Mouse (Mus musculus): ENCODE data around the gene Pcdh18. TPM values are rescaled to one million over a fixed set of nuclear protein-coding genes. Genes with fewer than 3 reads are reported as not detected.

Gene Pcdh18
- 2.7 and 4.0 TPM in 2 replicates for polyA plus RNA-seq (2015; fragmentation: Nextera tagmentation; extraction: Ambion mirVana)

GRCm38 (mm10) chr3:49756870-49757625, at the start of gene Pcdh18:
TSS of gene Pcdh18 (minus strand) at chr3:49757325.
- H3K4me2 ChIP-seq: peak within 1 kb of the TSS; percentile 62
- H3K27ac ChIP-seq: peak within 1 kb of the TSS; percentile 34; the same call in 1 of the 2 replicates
- H3K36me3 ChIP-seq: no peaks in the 10 kb centered on the region
- peaks cover 22% of the 10 kb centered on the region for H3K27me3 ChIP-seq
- no peaks in the 10 kb centered on the region for H3K9me3 ChIP-seq (replicated peaks)
- WGBS (ENCODE audit: insufficient replicate concordance): 1% methylated on average over 43 of the region's 43 CpGs
- DNase-seq (no peak), ATAC-seq (ENCODE audit: low read depth) (0 out of 2 replicates have a peak, but pooled peaks have one; percentile 10)
- H3K4me1 ChIP-seq (replicated peaks): no peaks in the 10 kb centered on the region
- peak within 1 kb of the TSS; percentile 47 for H3K4me3 ChIP-seq (replicated peaks)
- H3K9ac ChIP-seq: peak within 1 kb of the TSS; percentile 36; the same call in 1 of the 2 replicates

GRCm38 (mm10) chr3:49806823-49807222, 49.7 kb upstream of the Pcdh18 start:
- 54% methylated on average over 2 of the region's 2 CpGs for WGBS (ENCODE audit: insufficient replicate concordance)

GRCm38 (mm10) chr3:49805511-49805910, 48.4 kb upstream of the Pcdh18 start:
- no peak overlapping the region for H3K9ac ChIP-seq
- H3K27ac ChIP-seq: no peak overlapping the region
- H3K27me3 ChIP-seq: no peaks in the 10 kb centered on the region
- ATAC-seq (ENCODE audit: low read depth) (no peak), DNase-seq (no peak)
- no peak overlapping the region for H3K4me2 ChIP-seq
- H3K4me3 ChIP-seq (replicated peaks): no peak overlapping the region
- WGBS (ENCODE audit: insufficient replicate concordance): 63% methylated on average over 1 of the region's 1 CpGs
- H3K36me3 ChIP-seq: no peaks in the 10 kb centered on the region
- no peaks in the 10 kb centered on the region for H3K9me3 ChIP-seq (replicated peaks)
- no peaks in the 10 kb centered on the region for H3K4me1 ChIP-seq (replicated peaks)

More at GRCm38 (mm10) chr3:49806823-49807222, 49.7 kb upstream of the Pcdh18 start:
- Histone ChIP-seq H3K27ac (no peak overlapping the region), H3K36me3 (no peaks in the 10 kb centered on the region), H3K9me3 (replicated peaks) (no peaks in the 10 kb centered on the region), H3K9ac (no peak overlapping the region), H3K4me1 (replicated peaks) (no peaks in the 10 kb centered on the region), H3K4me2 (no peak overlapping the region), H3K4me3 (replicated peaks) (no peak overlapping the region), H3K27me3 (no peaks in the 10 kb centered on the region)
- ATAC-seq (ENCODE audit: low read depth) (no peak), DNase-seq (no peak)

DNA sequence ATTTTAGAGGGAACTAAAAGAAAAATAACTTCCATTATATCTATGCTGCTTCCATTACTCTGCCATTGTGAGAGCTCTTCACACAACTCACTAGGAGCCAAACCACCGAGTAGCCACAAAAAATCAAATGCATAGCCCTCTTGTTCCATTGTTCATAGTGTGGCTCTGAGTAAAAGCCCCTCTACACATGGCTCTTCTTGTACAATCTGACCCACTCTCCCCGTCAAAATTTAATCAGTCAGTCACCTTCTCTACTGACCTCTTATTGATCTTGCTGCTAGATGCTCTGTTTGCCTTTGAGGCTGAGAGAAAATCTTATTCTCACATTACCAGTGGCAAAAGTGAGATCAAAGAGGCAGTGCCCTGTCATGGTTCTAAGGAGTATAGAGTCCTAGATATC, 31.2 kb upstream of the Pcdh18 start:
- no peak overlapping the region for H3K4me3 ChIP-seq (replicated peaks)
- no peak overlapping the region for H3K27ac ChIP-seq
- H3K4me1 ChIP-seq (replicated peaks): no peaks in the 10 kb centered on the region
- H3K9me3 ChIP-seq (replicated peaks): no peaks in the 10 kb centered on the region
- WGBS (ENCODE audit: insufficient replicate concordance): 39% methylated on average over 2 of the region's 2 CpGs
- no peak overlapping the region for H3K4me2 ChIP-seq
- H3K36me3 ChIP-seq: no peaks in the 10 kb centered on the region
- no peaks in the 10 kb centered on the region for H3K27me3 ChIP-seq
- ATAC-seq (ENCODE audit: low read depth) (no peak), DNase-seq (no peak)
- H3K9ac ChIP-seq: no peak overlapping the region

GRCm38 (mm10) chr3:49787719-49788118, 30.6 kb upstream of the Pcdh18 start:
- no peaks in the 10 kb centered on the region for H3K9me3 ChIP-seq (replicated peaks)
- ATAC-seq (ENCODE audit: low read depth) (no peak), DNase-seq (no peak)
- 54% methylated on average over 4 of the region's 4 CpGs for WGBS (ENCODE audit: insufficient replicate concordance)
- H3K4me3 ChIP-seq (replicated peaks): no peak overlapping the region
- H3K4me2 ChIP-seq: no peak overlapping the region
- no peak overlapping the region for H3K27ac ChIP-seq
- no peak overlapping the region for H3K9ac ChIP-seq
- no peaks in the 10 kb centered on the region for H3K4me1 ChIP-seq (replicated peaks)
- H3K36me3 ChIP-seq: no peaks in the 10 kb centered on the region
- no peaks in the 10 kb centered on the region for H3K27me3 ChIP-seq

- H3K9ac ChIP-seq: no peak overlapping the region
- 35% methylated on average over 3 of the region's 3 CpGs for WGBS (ENCODE audit: insufficient replicate concordance)
- H3K27ac ChIP-seq: no peak overlapping the region
- DNase-seq (no peak), ATAC-seq (ENCODE audit: low read depth) (no peak)
- no peaks in the 10 kb centered on the region for H3K27me3 ChIP-seq
- no peaks in the 10 kb centered on the region for H3K36me3 ChIP-seq
- no peaks in the 10 kb centered on the region for H3K4me1 ChIP-seq (replicated peaks)
- no peak overlapping the region for H3K4me2 ChIP-seq
- H3K9me3 ChIP-seq (replicated peaks): no peaks in the 10 kb centered on the region
- no peak overlapping the region for H3K4me3 ChIP-seq (replicated peaks)
Measured at GRCm38 (mm10) chr3:49768992-49769738, 12.0 kb upstream of the Pcdh18 start.

GRCm38 (mm10) chr3:49762711-49763110, 5.6 kb upstream of the Pcdh18 start:
- Histone ChIP-seq H3K9me3 (replicated peaks) (no peaks in the 10 kb centered on the region), H3K4me2 (no peak overlapping the region), H3K4me3 (replicated peaks) (no peak overlapping the region), H3K27ac (no peak overlapping the region), H3K36me3 (no peaks in the 10 kb centered on the region), H3K9ac (no peak overlapping the region), H3K4me1 (replicated peaks) (no peaks in the 10 kb centered on the region), H3K27me3 (no peaks in the 10 kb centered on the region)
- no peak for ATAC-seq (ENCODE audit: low read depth)
- no peak for DNase-seq
- WGBS (ENCODE audit: insufficient replicate concordance): 55% methylated on average over 5 of the region's 5 CpGs

DNA sequence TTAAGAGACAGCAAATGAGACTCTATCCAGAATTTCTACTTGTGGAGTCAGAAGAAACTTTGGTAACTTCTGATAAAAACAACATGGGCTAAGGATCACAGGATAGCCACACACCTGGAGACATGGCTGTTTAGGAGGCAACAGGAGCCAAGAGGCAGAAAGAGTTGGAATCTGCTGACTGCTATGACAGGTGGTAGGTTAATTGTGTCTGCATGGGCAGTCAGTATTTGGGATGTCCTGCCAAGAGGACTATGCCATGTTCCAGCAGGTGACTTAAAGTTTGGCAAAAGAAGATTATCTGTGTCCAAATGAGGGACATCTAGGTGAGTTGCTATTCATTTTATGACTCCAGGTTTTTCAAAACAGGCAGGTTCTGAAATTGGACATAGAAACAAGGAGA, 4.8 kb upstream of the Pcdh18 start:
- Histone ChIP-seq H3K4me1 (replicated peaks) (no peaks in the 10 kb centered on the region), H3K4me2 (no peak overlapping the region), H3K4me3 (replicated peaks) (no peak overlapping the region), H3K9me3 (replicated peaks) (no peaks in the 10 kb centered on the region), H3K27ac (no peak overlapping the region), H3K36me3 (no peaks in the 10 kb centered on the region), H3K27me3 (peaks cover 5% of the 10 kb centered on the region), H3K9ac (no peak overlapping the region)
- no peak for DNase-seq
- no peak for ATAC-seq (ENCODE audit: low read depth)

DNA sequence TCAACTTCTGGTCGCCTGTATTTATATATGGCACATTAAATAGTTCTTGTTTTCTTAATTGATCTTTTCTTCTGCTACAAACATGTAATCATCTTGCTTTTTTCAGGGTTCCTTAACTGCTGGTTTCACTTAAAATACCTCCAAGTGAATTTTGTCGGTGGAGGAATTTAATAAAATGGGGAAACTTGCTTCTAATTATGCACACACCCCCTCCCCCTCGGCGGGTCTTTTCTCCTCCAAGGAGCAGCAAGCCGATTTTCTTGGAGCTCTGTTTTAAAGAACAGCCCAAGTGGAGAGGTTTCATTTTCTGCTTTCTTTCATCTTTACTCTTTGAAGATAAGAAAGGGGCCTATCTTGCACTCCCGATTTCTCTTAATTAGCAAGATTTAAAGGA, 498 bp upstream of the Pcdh18 start:
- peak overlapping the region; percentile 47 for H3K4me3 ChIP-seq (replicated peaks)
- no peak for DNase-seq
- no peaks in the 10 kb centered on the region for H3K36me3 ChIP-seq
- no peaks in the 10 kb centered on the region for H3K9me3 ChIP-seq (replicated peaks)
- H3K4me2 ChIP-seq: peak overlapping the region; percentile 62
- ATAC-seq (ENCODE audit: low read depth): no peak
- WGBS (ENCODE audit: insufficient replicate concordance): 3% methylated on average over 6 of the region's 6 CpGs
- no peak overlapping the region for H3K9ac ChIP-seq
- peaks cover 22% of the 10 kb centered on the region for H3K27me3 ChIP-seq
- no peaks in the 10 kb centered on the region for H3K4me1 ChIP-seq (replicated peaks)
- H3K27ac ChIP-seq: no peak overlapping the region

- H3K4me3 ChIP-seq (replicated peaks): peak overlapping the region; percentile 47
- ATAC-seq (ENCODE audit: low read depth): no peak
- peak overlapping the region; percentile 62 for H3K4me2 ChIP-seq
- no peaks in the 10 kb centered on the region for H3K9me3 ChIP-seq (replicated peaks)
- no peaks in the 10 kb centered on the region for H3K36me3 ChIP-seq
- 5% methylated on average over 36 of the region's 36 CpGs for WGBS (ENCODE audit: insufficient replicate concordance)
- no peaks in the 10 kb centered on the region for H3K4me1 ChIP-seq (replicated peaks)
- no peak for DNase-seq
- H3K27me3 ChIP-seq: peaks cover 22% of the 10 kb centered on the region
- H3K27ac ChIP-seq: 0 out of 2 replicates have a peak overlapping the region, but pooled peaks have one; percentile 34
- peak overlapping the region; percentile 36; the same call in 1 of the 2 replicates for H3K9ac ChIP-seq
Measured at GRCm38 (mm10) chr3:49755986-49756845, 909 bp downstream of the Pcdh18 start.

DNA sequence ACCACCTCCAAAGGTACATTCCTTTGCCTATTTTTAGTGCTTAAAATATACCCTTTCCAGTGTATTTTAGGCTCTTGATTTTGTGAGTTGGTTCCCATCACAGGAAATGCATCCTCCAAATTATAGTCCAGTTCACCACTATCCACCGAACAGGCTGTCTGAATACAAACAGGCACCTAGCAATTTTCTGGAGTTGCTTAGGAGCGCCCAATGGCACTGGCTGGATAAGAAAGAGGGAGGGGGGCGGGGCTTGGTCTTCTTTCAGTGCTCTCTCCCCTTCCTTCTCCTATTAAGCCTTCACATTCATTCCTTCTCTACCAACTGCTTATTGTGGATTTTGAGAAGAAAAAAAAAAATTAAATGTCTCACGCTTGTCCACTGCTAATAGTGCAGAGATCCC, 4.4 kb downstream of the Pcdh18 start:
- Histone ChIP-seq H3K4me3 (replicated peaks) (no peak overlapping the region), H3K9me3 (replicated peaks) (no peaks in the 10 kb centered on the region), H3K27ac (no peak overlapping the region), H3K36me3 (no peaks in the 10 kb centered on the region), H3K9ac (no peak overlapping the region), H3K4me2 (no peak overlapping the region), H3K27me3 (peaks cover 22% of the 10 kb centered on the region), H3K4me1 (replicated peaks) (no peaks in the 10 kb centered on the region)
- WGBS (ENCODE audit: insufficient replicate concordance): 68% methylated on average over 4 of the region's 4 CpGs
- DNase-seq (no peak), ATAC-seq (ENCODE audit: low read depth) (no peak)
